Mouse (Mus musculus): ENCODE data around the gene Amn1. TPM values are rescaled to one million over a fixed set of nuclear protein-coding genes. Genes with fewer than 3 reads are reported as not detected.
A peak's percentile ranks its signal among the peaks of the same experiment; 100 is the strongest.

Gene Amn1
- polyA plus RNA-seq, 1 experiment from 2014 or later: 9.1 TPM

DNA sequence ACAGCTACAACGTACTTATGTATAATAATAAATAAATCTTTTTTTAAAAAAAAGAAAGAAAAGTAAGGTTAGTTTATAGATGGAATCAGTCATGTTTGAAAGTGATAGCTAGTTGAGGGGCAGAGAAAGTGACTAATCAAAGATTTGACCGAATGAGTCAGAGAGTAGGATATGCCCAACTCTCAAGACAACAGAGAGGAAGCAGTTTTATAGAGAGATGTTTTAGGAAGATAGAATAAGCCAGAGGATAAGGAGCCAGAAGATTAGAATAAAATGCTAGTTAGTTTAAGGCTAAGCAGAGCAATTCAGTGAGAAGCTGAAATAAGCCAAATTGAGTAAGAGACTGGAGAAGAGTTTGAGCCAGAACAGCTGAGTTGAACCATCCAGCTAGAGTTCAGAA lies 36.4 kb downstream of the Amn1 start:
- Histone ChIP-seq H3K27me3 (ENCODE audit: insufficient read depth, low read length) (no peaks in the 10 kb centered on the region), H3K27ac (ENCODE audit: low read depth) (no peak overlapping the region), H3K9ac (replicated peaks) (no peak overlapping the region), H3K36me3 (replicated peaks; ENCODE audit: insufficient read depth, low read length) (0 out of 2 replicates have a peak, but pooled peaks cover 2% of the 10 kb centered on the region), H3K9me3 (ENCODE audit: low read length) (no peaks in the 10 kb centered on the region), H3K4me3 (ENCODE audit: low read depth, low read length) (no peak overlapping the region), H3K4me2 (ENCODE audit: low read depth, low read length) (no peak overlapping the region), H3K4me1 (ENCODE audit: insufficient read depth) (peaks cover 18% of the 10 kb centered on the region)
- 87% methylated on average over 2 of the region's 2 CpGs for WGBS (ENCODE audit: insufficient replicate concordance)
- DNase-seq (no peak), ATAC-seq (no peak)
- TF ChIP-seq CTCF (IDR thresholded peaks at IDR 0.05; ENCODE audit: low read depth): no peak
- no peak for TF ChIP-seq EP300 (IDR thresholded peaks at IDR 0.05; ENCODE audit: low read depth)

DNA sequence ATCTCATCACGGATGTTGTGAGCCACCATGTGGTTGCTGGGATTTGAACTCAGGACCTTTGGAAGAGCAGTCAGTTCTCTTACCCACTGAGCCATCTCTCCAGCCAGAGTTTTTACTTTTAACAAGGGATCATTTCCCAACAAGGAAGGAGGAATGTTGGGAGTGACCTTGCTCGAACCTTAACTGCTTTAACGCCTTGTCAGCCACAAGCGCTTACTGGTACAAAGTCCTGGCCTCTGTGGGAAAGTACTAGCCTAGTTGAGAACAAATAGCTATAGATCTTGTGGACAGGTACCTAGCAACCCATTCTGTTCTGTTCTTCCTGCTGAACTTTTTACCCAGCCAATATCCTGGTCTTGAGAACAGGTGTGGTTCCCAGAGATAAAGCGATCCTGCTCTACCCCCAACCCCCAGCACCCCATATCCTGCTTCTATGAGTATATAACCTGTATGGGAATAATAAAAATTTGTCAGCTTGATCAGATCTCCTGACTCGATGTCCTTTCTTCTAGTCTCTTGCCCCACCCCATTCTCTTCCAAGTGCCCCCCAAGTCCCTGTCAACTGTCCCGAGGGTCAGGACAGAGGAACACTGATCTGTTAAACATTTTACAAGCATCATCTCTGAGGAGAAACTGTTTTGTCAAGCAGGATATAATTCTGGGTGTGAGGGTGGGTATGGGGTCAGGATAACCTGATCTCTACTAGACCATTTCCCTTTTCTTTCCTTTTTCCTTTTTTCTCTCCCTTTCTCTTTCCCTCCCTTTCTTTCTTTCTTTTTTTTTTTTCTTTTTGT lies 39.9 kb downstream of the Amn1 start:
- no peak overlapping the region for H3K4me2 ChIP-seq (ENCODE audit: low read depth, low read length)
- H3K27ac ChIP-seq (ENCODE audit: low read depth): no peak overlapping the region
- no peaks in the 10 kb centered on the region; the same call in 1 of the 2 replicates for H3K4me1 ChIP-seq (ENCODE audit: insufficient read depth)
- no peak overlapping the region for H3K9ac ChIP-seq (replicated peaks)
- no peaks in the 10 kb centered on the region for H3K9me3 ChIP-seq (ENCODE audit: low read length)
- H3K4me3 ChIP-seq (ENCODE audit: low read depth, low read length): no peak overlapping the region
- no peaks in the 10 kb centered on the region for H3K27me3 ChIP-seq (ENCODE audit: insufficient read depth, low read length)
- TF ChIP-seq CTCF (IDR thresholded peaks at IDR 0.05; ENCODE audit: low read depth) (no peak), EP300 (IDR thresholded peaks at IDR 0.05; ENCODE audit: low read depth) (no peak)
- ATAC-seq (no peak), DNase-seq (no peak)
- 72% methylated on average over 7 of the region's 7 CpGs for WGBS (ENCODE audit: insufficient replicate concordance)
- peaks cover 6% of the 10 kb centered on the region; the same call in 1 of the 2 replicates for H3K36me3 ChIP-seq (replicated peaks; ENCODE audit: insufficient read depth, low read length)

- H3K4me2 ChIP-seq (ENCODE audit: low read depth, low read length): no peak overlapping the region
- no peaks in the 10 kb centered on the region for H3K9me3 ChIP-seq (ENCODE audit: low read length)
- no peaks in the 10 kb centered on the region for H3K27me3 ChIP-seq (ENCODE audit: insufficient read depth, low read length)
- no peak overlapping the region for H3K9ac ChIP-seq (replicated peaks)
- WGBS (ENCODE audit: insufficient replicate concordance): 84% methylated on average over 1 of the region's 1 CpGs
- DNase-seq (no peak), ATAC-seq (no peak)
- H3K4me1 ChIP-seq (ENCODE audit: insufficient read depth): peaks cover 6% of the 10 kb centered on the region; the same call in 1 of the 2 replicates
- H3K27ac ChIP-seq (ENCODE audit: low read depth): no peak overlapping the region
- H3K4me3 ChIP-seq (ENCODE audit: low read depth, low read length): no peak overlapping the region
- TF ChIP-seq CTCF (IDR thresholded peaks at IDR 0.05; ENCODE audit: low read depth) (no peak), EP300 (IDR thresholded peaks at IDR 0.05; ENCODE audit: low read depth) (no peak)
- H3K36me3 ChIP-seq (replicated peaks; ENCODE audit: insufficient read depth, low read length): peaks cover 4% of the 10 kb centered on the region; the same call in 1 of the 2 replicates
Observed at GRCm38 (mm10) chr6:149145143-149145542, 43.4 kb downstream of the Amn1 start.

DNA sequence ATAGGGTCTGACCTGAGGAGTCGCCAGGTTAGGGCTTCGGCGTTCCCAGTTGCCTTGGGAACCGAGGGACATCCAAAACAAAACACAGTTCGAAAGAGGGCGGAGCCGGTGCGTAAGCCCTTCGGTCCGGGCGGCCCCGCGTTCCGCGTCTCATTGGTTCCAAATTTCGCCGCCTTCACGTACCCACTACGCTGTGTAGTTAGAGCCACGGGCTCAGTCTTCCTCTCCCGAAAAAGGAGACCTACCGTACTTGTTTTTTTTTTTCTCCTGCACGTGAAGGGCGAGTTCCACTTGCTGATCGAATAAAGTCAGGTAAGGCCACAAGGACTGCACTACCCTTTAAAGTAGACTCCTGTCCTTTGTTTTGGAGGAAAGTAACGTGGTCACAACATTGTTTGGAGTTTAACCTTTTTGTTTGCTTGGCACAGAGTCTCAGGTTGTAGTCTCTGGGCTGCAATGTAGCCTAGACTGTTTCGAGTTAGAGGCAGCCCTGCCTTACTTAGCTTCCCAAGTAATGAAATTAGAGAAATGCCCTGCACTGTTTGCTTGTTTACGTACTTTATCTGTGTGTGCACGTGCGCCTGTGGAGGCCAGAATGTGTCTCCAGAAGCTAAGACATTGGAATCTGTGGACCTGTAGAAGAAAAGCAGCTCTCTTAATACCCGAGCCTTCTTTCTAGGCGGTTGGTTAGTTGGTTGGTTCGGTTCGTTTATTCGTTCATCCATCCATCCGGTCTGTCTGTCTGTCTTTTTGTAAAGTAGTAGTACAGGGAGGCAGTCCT lies 46.9 kb downstream of the Amn1 start:
- H3K36me3 ChIP-seq (replicated peaks; ENCODE audit: insufficient read depth, low read length): peaks cover 4% of the 10 kb centered on the region; the same call in 1 of the 2 replicates
- TF ChIP-seq EP300 (IDR thresholded peaks at IDR 0.05; ENCODE audit: low read depth): 0 out of 2 replicates have a peak, but pooled peaks have one; percentile 10
- TF ChIP-seq CTCF (IDR thresholded peaks at IDR 0.05; ENCODE audit: low read depth): no peak
- DNase-seq (peak; percentile 92), ATAC-seq (peak; percentile 100)
- H3K4me3 ChIP-seq (ENCODE audit: low read depth, low read length): peak overlapping the region; percentile 55
- H3K27me3 ChIP-seq (ENCODE audit: insufficient read depth, low read length): no peaks in the 10 kb centered on the region
- peaks cover 6% of the 10 kb centered on the region; the same call in 1 of the 2 replicates for H3K4me1 ChIP-seq (ENCODE audit: insufficient read depth)
- 2% methylated on average over 36 of the region's 36 CpGs for WGBS (ENCODE audit: insufficient replicate concordance)
- peak overlapping the region; percentile 66 for H3K4me2 ChIP-seq (ENCODE audit: low read depth, low read length)
- no peaks in the 10 kb centered on the region; the same call in 1 of the 2 replicates for H3K9me3 ChIP-seq (ENCODE audit: low read length)
- H3K9ac ChIP-seq (replicated peaks): peak overlapping the region; percentile 72
- H3K27ac ChIP-seq (ENCODE audit: low read depth): peak overlapping the region; percentile 85

DNA sequence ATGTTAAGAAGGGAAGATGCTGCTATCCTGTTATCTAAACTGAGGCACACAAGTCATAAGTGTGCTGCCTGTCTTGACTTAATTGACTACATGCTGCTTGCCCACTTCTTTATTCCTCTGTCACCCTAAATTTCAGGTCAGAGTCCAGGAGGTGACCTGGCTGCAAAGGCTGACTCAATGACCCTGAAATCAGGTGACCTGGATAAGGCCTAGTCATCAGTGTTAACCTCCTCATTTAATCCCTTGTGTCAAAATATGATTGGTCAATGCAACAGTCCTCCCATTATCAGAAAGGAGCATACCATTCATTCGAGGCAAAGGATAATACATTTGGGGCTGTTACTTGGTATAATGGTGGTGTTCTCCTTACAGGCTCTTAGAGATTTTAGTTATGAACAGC lies 49.0 kb downstream of the Amn1 start, which contains the start of gene Etfbkmt:
Etfbkmt (plus strand) TSS at position 379 of the 400 bp plus-strand sequence.
- Histone ChIP-seq H3K4me2 (ENCODE audit: low read depth, low read length) (no peak within 1 kb of the TSS), H3K4me1 (ENCODE audit: insufficient read depth) (peaks cover 6% of the 10 kb centered on the region; the same call in 1 of the 2 replicates), H3K36me3 (replicated peaks; ENCODE audit: insufficient read depth, low read length) (peaks cover under 1% of the 10 kb centered on the region; the same call in 1 of the 2 replicates), H3K27ac (ENCODE audit: low read depth) (no peak within 1 kb of the TSS), H3K4me3 (ENCODE audit: low read depth, low read length) (no peak within 1 kb of the TSS), H3K9me3 (ENCODE audit: low read length) (no peaks in the 10 kb centered on the region; the same call in 1 of the 2 replicates), H3K9ac (replicated peaks) (no peak within 1 kb of the TSS), H3K27me3 (ENCODE audit: insufficient read depth, low read length) (no peaks in the 10 kb centered on the region)
- WGBS (ENCODE audit: insufficient replicate concordance): 63% methylated on average over 1 of the region's 1 CpGs
- TF ChIP-seq EP300 (IDR thresholded peaks at IDR 0.05; ENCODE audit: low read depth) (no peak), CTCF (IDR thresholded peaks at IDR 0.05; ENCODE audit: low read depth) (no peak)
- DNase-seq (no peak), ATAC-seq (no peak)

DNA sequence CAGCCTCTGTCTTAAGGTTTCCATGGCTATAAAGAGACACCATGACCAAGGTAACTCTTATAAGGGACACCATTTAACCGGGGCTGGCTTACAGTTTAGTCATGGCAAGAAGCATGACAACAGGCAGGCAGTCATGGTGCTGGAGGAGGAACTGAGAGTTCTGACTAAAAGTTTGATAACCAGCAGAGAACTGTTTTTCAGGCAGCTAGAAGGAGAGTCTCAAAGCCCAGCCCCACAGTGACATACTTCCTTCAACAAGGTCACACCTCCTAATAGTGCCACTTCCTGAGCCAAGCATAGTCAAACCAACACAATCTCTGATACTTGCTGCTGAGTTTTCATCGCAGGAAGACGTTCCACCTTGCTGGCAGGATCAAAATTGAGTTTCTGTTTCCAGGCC lies 49.5 kb downstream of the Amn1 start:
- Histone ChIP-seq H3K27me3 (ENCODE audit: insufficient read depth, low read length) (no peaks in the 10 kb centered on the region), H3K27ac (ENCODE audit: low read depth) (no peak overlapping the region), H3K36me3 (replicated peaks; ENCODE audit: insufficient read depth, low read length) (no peaks in the 10 kb centered on the region), H3K4me3 (ENCODE audit: low read depth, low read length) (no peak overlapping the region), H3K4me1 (ENCODE audit: insufficient read depth) (peaks cover 6% of the 10 kb centered on the region; the same call in 1 of the 2 replicates), H3K4me2 (ENCODE audit: low read depth, low read length) (no peak overlapping the region), H3K9me3 (ENCODE audit: low read length) (no peaks in the 10 kb centered on the region; the same call in 1 of the 2 replicates), H3K9ac (replicated peaks) (no peak overlapping the region)
- ATAC-seq (no peak), DNase-seq (no peak)
- WGBS (ENCODE audit: insufficient replicate concordance): 82% methylated on average over 3 of the region's 3 CpGs
- TF ChIP-seq EP300 (IDR thresholded peaks at IDR 0.05; ENCODE audit: low read depth) (no peak), CTCF (IDR thresholded peaks at IDR 0.05; ENCODE audit: low read depth) (no peak)
